Mouse (Mus musculus) right cerebral cortex, adult 18-20 months (tissue): ENCODE results near the gene H2-M2.
A peak's percentile ranks its signal among the peaks of the same experiment; 100 is the strongest.
"Not testable (repeated sequence)": the region's sequence is repeated elsewhere in the genome, so short reads cannot be mapped to it uniquely, and the experiment has no call there.

ENCODE experiments used
- DNase-seq: peaks from one replicate; pipeline ENCODE4 v3.0.0; 2022; ENCODE audit warnings: mixed read lengths

H2-M2 gene

GRCm38 (mm10) chr17:37483452-37483851 lies at the start of gene H2-M2:
Gene H2-M2 (minus strand): TSS chr17:37483552.
- no peak for DNase-seq

GRCm38 (mm10) chr17:37525427-37525826 lies 42.1 kb upstream of the H2-M2 start:
- not testable (repeated sequence) for DNase-seq

- not testable (repeated sequence) for DNase-seq
Measured at GRCm38 (mm10) chr17:37524612-37525011, 41.3 kb upstream of the H2-M2 start.

- DNase-seq, result no peak
Measured at GRCm38 (mm10) chr17:37507730-37508129, 24.4 kb upstream of the H2-M2 start, which contains the start of gene Olfr111. Gene Olfr111 (plus strand): TSS chr17:37508030.

- DNase-seq, result peak; percentile 3
Measured at GRCm38 (mm10) chr17:37491930-37492518, 8.7 kb upstream of the H2-M2 start, which contains the start of gene Olfr110. Gene Olfr110 (plus strand): TSS chr17:37492468.

GRCm38 (mm10) chr17:37458616-37459015 lies 24.7 kb downstream of the H2-M2 start, which contains the start of gene Olfr109:
Gene Olfr109 (plus strand): TSS chr17:37458916.
- DNase-seq, result no peak

- no peak for DNase-seq
Measured at GRCm38 (mm10) chr17:37445180-37445579, 38.2 kb downstream of the H2-M2 start, which contains the start of gene Olfr108. Gene Olfr108 (plus strand): TSS chr17:37445480.
